Mouse (Mus musculus) heart, embryonic 14.5 days (tissue): ENCODE data around the gene Adssl1. TPM values are rescaled to one million over a fixed set of nuclear protein-coding genes. Genes with fewer than 3 reads are reported as not detected.

Experiments
- ATAC-seq: fragments of 200-750 bp; cut with Nextera tagmentation; 2 replicates; pipeline ENCODE4 v1.8.0; 2017; ENCODE audit warnings: low read depth, moderate TSS enrichment; ENCODE audit not compliant: insufficient number of reproducible peaks, insufficient read depth, low FRiP score
- H3K27ac ChIP-seq, 2 experiments: fragments of 200-500 bp in 1 of 2; fragments of 300-500 bp in 1 of 2; sonication (generic) in 1 of 2; replicated peaks in 1 of 2; 2 replicates each; pipeline ENCODE4 v1.5.1; 2012 to 2014; ENCODE audit warnings: low read depth in 2 of 2, low read length in 2 of 2, control low read depth in 1 of 2, mild to moderate bottlenecking in 1 of 2, mixed read lengths in 1 of 2; ENCODE audit not compliant: control insufficient read depth in 1 of 2, insufficient read depth in 1 of 2
- H3K27me3 ChIP-seq: fragments of 300-500 bp; sonication (generic); 2 replicates; pipeline ENCODE4 v1.6.1; 2014; ENCODE audit warnings: mild to moderate bottlenecking, low read length, control low read depth; ENCODE audit not compliant: control insufficient read depth, insufficient read depth
- H3K36me3 ChIP-seq: fragments of 300-500 bp; sonication (generic); 2 replicates; pipeline ENCODE4 v1.6.1; 2014; ENCODE audit warnings: mild to moderate bottlenecking, control low read depth, low read length, mixed read lengths; ENCODE audit not compliant: control insufficient read depth, insufficient read depth
- H3K4me1 ChIP-seq, 2 experiments: fragments of 200-500 bp in 1 of 2; fragments of 300-500 bp in 1 of 2; sonication (generic) in 1 of 2; 2 replicates each; pipeline ENCODE4 v1.6.1; 2012 to 2014; ENCODE audit warnings: low read length in 2 of 2, control low read depth in 1 of 2, mixed read lengths in 1 of 2; ENCODE audit not compliant: control insufficient read depth in 2 of 2, insufficient read depth in 2 of 2
- H3K4me2 ChIP-seq: fragments of 300-500 bp; sonication (generic); 2 replicates; pipeline ENCODE4 v1.6.1; 2014; ENCODE audit warnings: mild to moderate bottlenecking, low read length
- H3K4me3 ChIP-seq, 2 experiments: fragments of 200-500 bp in 1 of 2; fragments of 300-500 bp in 1 of 2; sonication (generic) in 1 of 2; 2 replicates each; pipeline ENCODE4 v1.5.1; 2012 to 2014; ENCODE audit warnings: low read length in 2 of 2, mild to moderate bottlenecking in 2 of 2, control low read depth in 1 of 2, low read depth in 1 of 2, moderate library complexity in 1 of 2; ENCODE audit not compliant: control insufficient read depth in 1 of 2, insufficient read depth in 1 of 2
- H3K9ac ChIP-seq: fragments of 300-500 bp; sonication (generic); 2 replicates; pipeline ENCODE4 v1.6.1; 2014; ENCODE audit warnings: mild to moderate bottlenecking, low read length
- H3K9me3 ChIP-seq: fragments of 300-500 bp; sonication (generic); 2 replicates; pipeline ENCODE4 v1.6.1; 2016; ENCODE audit warnings: low read length, control low read depth; ENCODE audit not compliant: control insufficient read depth
- WGBS: fragments of 180-500 bp; shearing (Covaris S2); extraction: QIAGEN DNeasy Blood & Tissue Kit; methylation state at CpG from one replicate; pipeline ENCODE4 v1.1.7; 2014; 5-methylcytosine and 5-hydroxymethylcytosine counted together
- polyA plus RNA-seq: library from polyadenylated mRNA; unstranded; fragments of >200 nt; fragmentation: Nextera tagmentation; extraction: Ambion mirVana; gene quantifications from 2 replicates; pipeline ENCODE4 v1.2.1, GENCODE M21; 2014

Gene Adssl1
- polyA plus RNA-seq, 1 experiment from 2014 or later: 89.7 TPM

- H3K36me3 ChIP-seq: peaks cover 91% of the 10 kb centered on the region
- H3K27me3 ChIP-seq: no peaks in the 10 kb centered on the region
- no peak overlapping the region for H3K4me3 ChIP-seq
- WGBS: 86% methylated on average over 5 of the region's 5 CpGs
- no peak overlapping the region for H3K9ac ChIP-seq
- no peaks in the 10 kb centered on the region for H3K9me3 ChIP-seq
- ATAC-seq: no peak
- no peak overlapping the region for H3K4me2 ChIP-seq
- H3K4me1 ChIP-seq: peaks cover 15 to 20% of the 10 kb centered on the region in 2 experiments
- H3K27ac ChIP-seq: no peak overlapping the region
These were observed 32.1 kb downstream of the Adssl1 start for GRCm38 (mm10) chr12:112651778-112652439.

DNA sequence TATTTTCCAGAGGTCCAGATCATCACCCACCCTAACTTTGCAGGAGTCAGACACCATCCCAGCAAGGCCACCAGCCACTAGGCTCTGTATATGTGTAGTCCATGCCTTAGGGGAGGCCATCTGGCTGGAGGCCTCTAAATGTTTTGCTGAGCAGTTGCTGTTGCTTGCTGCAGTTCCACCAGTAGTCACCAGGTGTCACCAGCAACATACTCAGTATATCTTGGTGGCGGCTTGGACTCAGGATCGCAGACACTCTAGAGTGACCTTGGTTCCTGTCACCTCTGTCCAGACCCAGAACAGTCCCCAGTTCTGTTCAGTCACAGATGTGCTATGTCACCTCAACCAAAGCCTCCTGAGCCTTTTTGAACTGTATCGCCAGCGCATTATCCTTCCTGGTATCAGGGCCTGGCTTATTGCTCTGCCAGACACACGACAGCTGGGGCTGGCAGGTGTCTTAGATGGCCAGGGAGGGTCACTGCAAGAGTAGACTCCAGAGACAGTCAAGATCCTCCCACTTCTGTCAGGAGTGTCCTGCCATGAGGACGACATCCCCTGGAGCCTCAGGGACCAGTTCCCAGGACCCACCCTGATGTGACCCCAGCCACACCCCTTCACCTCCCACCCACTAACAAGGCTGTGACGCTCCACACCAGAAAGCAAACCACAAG, 33.4 kb downstream of the Adssl1 start:
- Histone ChIP-seq H3K4me3 (no peak overlapping the region), H3K36me3 (peaks cover 91% of the 10 kb centered on the region), H3K9me3 (no peaks in the 10 kb centered on the region), H3K9ac (peak overlapping the region; percentile 54; the same call in 1 of the 2 replicates), H3K27ac (peak overlapping the region; percentile 85 to 90), H3K4me2 (no peak overlapping the region), H3K4me1 (peaks cover 15 to 20% of the 10 kb centered on the region in 2 experiments), H3K27me3 (no peaks in the 10 kb centered on the region)
- WGBS: 24% methylated on average over 7 of the region's 7 CpGs
- ATAC-seq: peak; percentile 60; the same call in 1 of the 2 replicates

- Histone ChIP-seq H3K27me3 (no peaks in the 10 kb centered on the region), H3K9me3 (no peaks in the 10 kb centered on the region), H3K9ac (peak overlapping the region; percentile 54), H3K4me2 (peak overlapping the region; percentile 29), H3K4me1 (peaks cover 18 to 26% of the 10 kb centered on the region in 2 experiments), H3K4me3 (no peak overlapping the region), H3K27ac (peak overlapping the region; percentile 23 to 85; a peak in 3 of 4 replicates), H3K36me3 (peaks cover 92% of the 10 kb centered on the region)
- ATAC-seq: no peak
- 84% methylated on average over 5 of the region's 5 CpGs for WGBS
These were observed 34.2 kb downstream of the Adssl1 start for GRCm38 (mm10) chr12:112654076-112654475.

DNA sequence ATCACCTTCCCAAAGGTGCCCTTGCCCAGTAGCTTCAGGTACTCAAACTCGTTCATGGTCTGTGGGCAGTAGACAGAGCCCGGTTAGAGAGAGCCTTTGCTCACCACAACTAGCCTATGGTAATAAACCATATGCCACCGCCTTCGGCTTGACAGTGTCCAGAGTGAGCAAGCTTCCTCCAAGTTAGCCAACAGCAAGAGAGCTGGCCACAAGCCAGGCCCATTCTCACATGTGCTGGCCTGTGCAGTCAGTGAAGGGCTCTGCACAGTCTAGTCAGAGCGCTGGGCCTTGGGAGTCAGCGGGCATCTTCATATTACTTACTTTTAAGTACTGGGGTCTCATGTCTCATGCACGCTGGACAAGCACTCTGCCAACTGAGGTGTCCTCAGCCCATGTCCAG, 38.8 kb downstream of the Adssl1 start:
- Histone ChIP-seq H3K9me3 (no peaks in the 10 kb centered on the region), H3K4me3 (no peak overlapping the region), H3K4me1 (peaks cover 43 to 67% of the 10 kb centered on the region in 2 experiments), H3K36me3 (peaks cover 93% of the 10 kb centered on the region), H3K27me3 (no peaks in the 10 kb centered on the region), H3K9ac (peak overlapping the region; percentile 36; the same call in 1 of the 2 replicates), H3K4me2 (no peak overlapping the region), H3K27ac (0 out of 4 replicates have a peak overlapping the region, but pooled peaks of 1 of the 2 experiments have one; percentile 98)
- WGBS: 87% methylated on average over 7 of the region's 7 CpGs
- no peak for ATAC-seq

DNA sequence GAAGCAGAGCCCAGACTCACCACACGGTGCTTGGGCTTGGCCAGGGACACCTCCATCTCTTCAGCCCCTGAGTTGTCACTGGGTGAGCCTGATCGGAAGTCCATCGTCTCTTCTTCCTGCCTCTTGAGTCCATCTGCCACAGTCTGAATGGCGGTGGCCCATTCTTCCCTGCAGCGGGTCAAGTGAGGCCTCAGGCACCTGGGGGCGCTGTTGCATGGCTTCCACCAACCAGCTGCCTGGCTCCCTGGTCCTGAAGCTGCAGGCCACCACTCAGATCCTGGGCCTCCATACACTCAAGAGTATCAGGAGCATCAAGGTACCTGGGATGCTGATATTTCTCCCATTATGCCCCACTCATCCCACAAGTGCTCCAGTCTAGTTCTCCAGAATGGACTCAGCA, 39.3 kb downstream of the Adssl1 start:
- ATAC-seq: no peak
- WGBS: 77% methylated on average over 6 of the region's 6 CpGs
- Histone ChIP-seq H3K36me3 (peaks cover 93% of the 10 kb centered on the region), H3K9me3 (no peaks in the 10 kb centered on the region), H3K27ac (peak overlapping the region in 1 of 2 experiments; percentile 98; a peak in 1 of 4 replicates), H3K4me3 (no peak overlapping the region), H3K9ac (peak overlapping the region; percentile 36; the same call in 1 of the 2 replicates), H3K4me2 (no peak overlapping the region), H3K27me3 (no peaks in the 10 kb centered on the region), H3K4me1 (peaks cover 43 to 67% of the 10 kb centered on the region in 2 experiments)

DNA sequence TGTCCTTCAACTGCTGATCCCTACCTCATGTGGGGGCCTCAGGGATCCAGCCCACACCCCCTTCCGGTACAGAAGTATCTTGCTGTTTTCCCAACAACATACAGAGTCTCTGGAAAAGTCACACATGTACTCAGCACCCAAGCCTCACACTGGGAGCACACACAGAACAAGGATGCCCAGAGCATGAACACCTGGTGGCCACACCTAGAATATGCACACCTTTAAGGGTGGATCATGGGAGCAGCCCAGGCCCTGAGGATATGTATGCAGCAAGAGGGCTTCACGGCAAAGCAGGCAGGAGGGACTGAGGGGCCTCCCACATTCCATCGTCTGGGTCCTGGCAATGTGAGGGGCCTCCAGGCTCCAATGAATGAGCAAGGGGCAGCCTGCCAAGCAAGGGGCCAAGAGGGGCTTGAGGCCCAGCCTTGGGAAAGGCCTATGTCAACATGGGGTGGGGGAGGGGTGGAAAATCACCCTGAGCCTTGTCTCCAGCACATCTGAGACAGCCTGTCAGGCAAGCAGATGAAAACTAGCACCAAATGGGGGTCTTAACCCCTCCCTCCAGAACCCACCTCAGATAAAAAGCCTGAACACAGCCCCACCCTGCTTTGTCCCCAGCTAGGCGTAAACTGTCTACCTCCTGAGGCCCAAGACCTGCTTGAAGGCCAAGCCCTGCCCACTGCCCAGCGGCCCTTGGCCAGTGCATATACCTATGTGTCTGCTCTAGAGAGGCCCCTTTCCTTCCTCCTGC, 40.9 kb downstream of the Adssl1 start:
- peak overlapping the region; percentile 58 for H3K9ac ChIP-seq
- WGBS: 21% methylated on average over 5 of the region's 5 CpGs
- H3K4me1 ChIP-seq: peaks cover 49 to 72% of the 10 kb centered on the region in 2 experiments
- peak; percentile 77 for ATAC-seq
- H3K27ac ChIP-seq: peak overlapping the region; percentile 88 to 98
- H3K4me3 ChIP-seq: peak overlapping the region in 1 of 2 experiments; percentile 4; a peak in 1 of 4 replicates
- no peaks in the 10 kb centered on the region for H3K27me3 ChIP-seq
- no peaks in the 10 kb centered on the region for H3K9me3 ChIP-seq
- H3K36me3 ChIP-seq: peaks cover 92% of the 10 kb centered on the region
- H3K4me2 ChIP-seq: peak overlapping the region; percentile 59

DNA sequence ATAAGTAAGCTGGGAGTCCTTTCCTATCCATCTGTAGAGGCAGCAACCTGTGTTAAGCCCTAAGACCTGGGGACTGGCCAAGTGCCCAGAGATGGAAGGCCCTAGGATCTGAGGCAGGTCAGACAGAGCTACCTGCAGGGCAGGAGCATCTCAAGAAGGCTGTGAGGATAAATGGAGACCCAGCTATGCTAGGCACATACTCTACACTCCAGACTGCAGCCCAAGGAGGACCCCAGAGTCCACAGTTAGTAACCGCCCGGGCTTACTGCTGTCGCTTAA, 41.4 kb downstream of the Adssl1 start:
- peaks cover 54 to 77% of the 10 kb centered on the region in 2 experiments for H3K4me1 ChIP-seq
- peak overlapping the region; percentile 58 for H3K9ac ChIP-seq
- peaks cover 92% of the 10 kb centered on the region for H3K36me3 ChIP-seq
- 24% methylated on average over 3 of the region's 3 CpGs for WGBS
- no peaks in the 10 kb centered on the region for H3K9me3 ChIP-seq
- H3K4me2 ChIP-seq: peak overlapping the region; percentile 59
- H3K27me3 ChIP-seq: no peaks in the 10 kb centered on the region
- peak overlapping the region; percentile 88 to 98 for H3K27ac ChIP-seq
- 0 out of 4 replicates have a peak overlapping the region, but pooled peaks of 1 of the 2 experiments have one; percentile 2 for H3K4me3 ChIP-seq
- no peak for ATAC-seq
